Mouse (Mus musculus) c-Kit-positive CD71-positive TER-119-positive erythroid progenitor cells, embryonic 14.5 days (primary cell): ENCODE results near the gene Vmn1r85.

Source experiments
- DNase-seq: peaks from one replicate; pipeline ENCODE4 v3.0.0-alpha.2; 2013; ENCODE audit warnings: low spot score

The Vmn1r85 gene

DNA sequence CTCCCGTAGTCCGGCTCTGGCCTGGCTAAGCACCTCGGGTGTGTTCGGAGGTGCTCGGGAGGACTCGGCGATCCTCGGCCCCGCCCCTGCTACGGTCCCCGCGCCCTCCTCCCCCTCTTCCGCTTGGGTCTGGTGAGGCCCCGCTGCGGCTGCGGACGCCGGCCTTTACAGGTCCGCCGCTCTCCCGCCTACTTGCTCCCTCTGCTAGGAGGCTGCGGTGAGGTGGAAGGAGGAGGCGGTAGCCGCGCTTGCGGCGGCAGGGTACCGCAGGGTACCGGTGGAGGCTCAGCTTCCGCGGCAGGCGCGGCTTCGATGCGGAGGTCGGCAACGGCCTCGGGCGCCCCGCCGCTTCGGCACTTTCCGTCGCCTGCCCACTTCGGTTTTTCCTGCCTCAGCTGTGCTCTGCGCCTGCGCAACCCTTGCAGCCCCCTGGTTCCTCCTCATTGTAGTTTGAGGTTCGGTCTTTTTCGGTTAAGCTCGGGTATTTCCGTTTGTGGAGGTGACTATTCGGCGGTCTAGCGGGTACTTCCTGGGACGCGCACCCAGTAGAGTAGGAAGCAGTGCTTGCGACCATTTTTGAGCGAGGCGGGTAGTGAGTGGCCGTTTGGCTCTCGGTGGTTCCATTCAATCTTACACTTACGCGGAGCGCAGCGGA lies 56.9 kb downstream of the Vmn1r85 start, which contains the start of gene Ube2m:
TSS of gene Ube2m (minus strand) at position 375 of the 655 bp plus-strand sequence.
- DNase-seq = peak; percentile 88

DNA sequence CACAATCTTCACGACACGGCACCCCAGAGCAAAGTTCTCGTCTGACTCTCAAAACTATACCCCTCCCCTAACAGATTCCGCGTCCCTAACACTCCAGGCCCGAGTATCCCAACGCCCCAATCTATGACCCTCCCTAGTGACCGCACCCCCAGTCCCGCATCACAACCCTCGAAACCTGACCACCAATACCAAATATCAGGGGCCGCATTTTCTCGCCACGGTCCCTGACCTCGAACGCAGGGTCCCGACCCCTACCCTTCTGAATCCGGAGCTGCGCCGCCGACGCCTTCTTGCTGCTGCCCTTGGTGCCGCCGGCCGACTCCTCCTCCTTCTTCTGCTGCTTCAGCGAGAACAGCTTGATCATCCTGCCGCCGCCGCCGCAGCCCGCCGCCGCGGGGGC lies 57.6 kb downstream of the Vmn1r85 start:
- DNase-seq = no peak

DNA sequence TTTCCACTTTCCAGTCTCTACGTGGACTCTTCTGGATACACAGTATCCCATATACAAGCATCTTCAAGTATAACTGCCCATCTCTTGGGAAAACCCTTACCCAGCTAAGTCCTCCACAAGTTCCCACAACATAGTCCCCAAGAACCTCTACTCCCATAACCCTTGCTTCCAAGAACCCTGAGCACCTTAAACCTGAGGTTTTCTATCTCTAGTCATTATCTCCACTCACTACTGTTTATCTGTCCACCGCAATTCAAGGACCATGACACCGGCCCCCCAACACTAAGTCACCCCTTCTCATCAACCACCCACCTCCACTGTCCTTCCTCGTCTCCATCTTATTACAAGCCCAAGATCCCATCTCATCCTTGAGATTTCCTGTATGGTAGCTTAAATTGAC lies 58.2 kb downstream of the Vmn1r85 start:
- no peak for DNase-seq

DNA sequence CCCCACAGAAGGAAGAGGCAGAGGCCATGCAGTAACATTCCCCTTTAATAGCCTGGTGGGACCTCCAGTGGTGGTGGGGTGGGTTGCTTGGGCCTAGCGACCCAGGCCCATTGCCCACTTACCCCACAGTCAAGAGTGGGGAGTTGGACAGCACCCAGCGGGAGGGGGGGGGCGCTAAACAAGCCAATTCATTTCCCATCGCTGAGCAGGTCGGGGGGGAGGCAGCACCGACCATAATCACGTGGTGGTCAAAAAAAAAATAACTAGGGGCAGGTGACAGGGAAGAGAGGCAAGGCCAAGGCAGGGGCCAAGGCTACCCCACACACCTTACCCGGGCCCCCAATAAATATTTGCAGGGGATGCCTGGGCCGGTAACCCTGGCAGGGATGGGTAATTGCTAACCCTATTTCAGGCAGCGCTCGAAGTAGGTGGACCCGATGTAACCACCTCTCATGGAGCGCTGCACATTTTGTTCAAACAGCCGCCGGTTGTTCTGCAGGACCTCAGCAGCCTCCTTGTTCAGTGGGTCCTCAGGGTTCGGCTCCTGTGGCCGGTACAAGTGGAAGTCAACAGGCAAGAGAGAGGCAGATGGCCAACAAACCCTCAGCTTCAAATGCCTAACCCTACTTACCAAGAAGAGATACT lies 59.6 kb downstream of the Vmn1r85 start:
- DNase-seq = no peak

DNA sequence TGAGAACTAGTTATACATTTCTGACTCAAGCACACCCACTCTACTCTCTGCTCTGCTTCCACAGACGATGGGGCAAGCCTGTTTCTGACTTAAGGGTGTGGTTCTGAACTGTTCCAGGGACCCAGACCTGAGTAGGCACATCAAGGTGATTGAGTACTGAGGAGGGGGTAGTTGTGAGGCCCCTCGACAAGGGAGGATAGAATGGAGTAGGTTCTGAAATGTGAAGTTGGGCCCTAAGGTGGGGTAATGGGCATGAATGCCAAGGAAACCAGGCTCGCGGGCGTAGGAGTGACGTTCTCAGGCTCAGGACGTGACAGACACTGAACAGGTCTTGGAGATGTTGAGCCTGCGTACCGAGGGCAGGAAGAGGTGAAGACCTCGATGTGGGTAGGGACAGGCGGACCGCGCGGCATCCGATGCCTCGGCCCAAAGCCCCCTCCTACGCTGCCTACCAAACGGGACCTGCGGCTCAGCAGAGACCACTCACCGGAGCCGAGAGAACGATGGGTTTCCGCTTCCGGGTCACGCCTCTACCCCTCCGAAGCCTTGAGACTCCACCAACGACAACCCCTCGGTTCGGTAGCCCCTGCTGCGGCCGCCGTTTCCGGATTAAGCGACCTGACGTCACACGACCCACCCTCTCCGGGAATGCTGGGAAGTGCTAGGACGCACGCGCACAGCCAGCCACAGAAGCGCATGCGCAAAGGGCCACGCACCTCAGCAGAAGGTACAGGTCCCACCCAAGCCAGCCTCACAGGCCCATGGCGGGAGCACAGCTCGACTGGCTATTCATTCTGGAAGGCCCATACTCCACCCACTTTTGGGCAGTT lies 60.6 kb downstream of the Vmn1r85 start, which contains the start of gene Chmp2a:
TSS of gene Chmp2a (minus strand) at position 660 of the 830 bp plus-strand sequence.
- DNase-seq = peak; percentile 96

DNA sequence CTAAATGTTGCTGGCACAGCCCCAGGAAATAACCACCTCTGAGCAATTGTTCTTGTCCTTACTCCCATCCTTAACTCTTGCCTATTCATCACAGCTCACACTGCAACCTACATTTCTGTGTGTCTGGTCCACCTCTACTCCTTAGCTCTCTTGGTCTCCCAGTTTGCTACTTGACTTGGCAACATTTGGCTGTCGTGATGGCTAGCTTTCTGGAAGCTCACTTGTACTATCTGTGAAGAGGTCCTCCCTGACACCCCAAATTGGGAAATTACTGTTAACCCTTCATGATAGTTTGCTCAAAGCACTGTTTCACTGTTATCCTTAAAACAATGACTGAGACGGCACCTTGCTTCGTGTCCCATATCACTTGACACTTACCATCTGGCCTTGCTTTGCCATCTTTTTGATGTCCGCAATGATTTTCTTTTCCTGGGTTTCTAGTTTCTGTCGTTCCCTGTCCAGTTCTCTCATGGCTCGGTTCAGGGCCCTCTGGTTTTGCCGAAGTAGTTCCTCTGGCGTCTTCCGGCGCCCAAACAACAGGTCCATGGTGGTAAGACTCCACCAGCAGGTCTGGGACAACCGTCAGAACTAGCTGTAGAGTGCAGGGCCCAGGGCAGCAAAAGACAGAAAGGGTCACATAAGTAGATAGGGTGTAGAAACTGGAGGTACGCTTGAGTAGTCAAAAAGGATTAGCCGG lies 61.4 kb downstream of the Vmn1r85 start:
- DNase-seq = no peak
